In the genomic region with DNA sequence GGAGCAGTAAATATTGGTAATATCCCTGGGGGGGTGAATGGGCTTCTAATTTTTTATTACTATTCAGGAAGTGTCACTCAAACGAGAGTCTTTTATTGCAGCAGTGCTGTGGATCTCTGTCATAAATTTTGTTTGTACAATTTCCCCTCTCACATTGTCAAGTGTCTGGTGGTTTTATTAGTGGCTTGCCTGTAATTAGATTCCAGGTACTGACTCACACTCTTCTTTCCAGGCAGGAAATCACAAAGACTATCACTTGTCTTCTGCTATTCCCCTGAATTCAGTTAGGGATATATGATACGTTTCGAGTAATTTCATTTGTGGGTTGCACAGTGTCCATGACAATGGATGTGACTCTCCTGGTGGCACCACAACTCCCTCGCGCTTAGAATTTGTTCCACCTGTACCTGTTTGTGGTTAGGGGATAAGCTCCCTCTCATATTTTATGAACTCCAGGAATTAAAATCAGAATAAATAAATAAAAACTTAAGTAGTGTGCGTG, we compare ENCODE assay signal across 15 mouse cellular contexts.
"Had no signal": no experiment of that assay in that cellular context is flagged by ENCODE, and none has a peak within 500 bp of the region (broad histone marks: within the 10 kb centered on the region; RNA-seq: fewer than 3 reads in every experiment).

No protein-coding gene starts in this region.

- H3K4me1 ChIP-seq: lung, embryonic 15.5 days; megakaryocyte, embryonic 14.5 days; midbrain, embryonic 13.5 days; midbrain, embryonic 15.5 days; neural tube, embryonic 12.5 days had no signal

- H3K9ac ChIP-seq: lung, embryonic 15.5 days; midbrain, embryonic 13.5 days; midbrain, embryonic 15.5 days; neural tube, embryonic 12.5 days had no signal

- H3K27ac ChIP-seq: lung, embryonic 15.5 days; macrophage; midbrain, embryonic 13.5 days; midbrain, embryonic 15.5 days; neural tube, embryonic 12.5 days had no signal

- H3K36me3 ChIP-seq: lung, embryonic 15.5 days; midbrain, embryonic 13.5 days; midbrain, embryonic 15.5 days; neural tube, embryonic 12.5 days had no signal

- H3K27me3 ChIP-seq: lung, embryonic 15.5 days; megakaryocyte, embryonic 14.5 days; midbrain, embryonic 13.5 days; midbrain, embryonic 15.5 days; neural tube, embryonic 12.5 days had no signal

- H3K4me3 ChIP-seq: lung, embryonic 15.5 days; megakaryocyte, embryonic 14.5 days; midbrain, embryonic 13.5 days; midbrain, embryonic 15.5 days; neural tube, embryonic 12.5 days had no signal

- DNase-seq: lung, adult 2 months; lung, postnatal 14 days; lung, postnatal 36 days; right cerebral cortex, postnatal 14 days; thymus, adult 18-20 months; thymus, postnatal 14 days; thymus, postnatal 36 days had no signal

- ATAC-seq: lung, postnatal 0 days; midbrain, embryonic 13.5 days; midbrain, embryonic 15.5 days had no signal

- H3K4me2 ChIP-seq: lung, embryonic 15.5 days; midbrain, embryonic 11.5 days; midbrain, embryonic 13.5 days; midbrain, embryonic 15.5 days; neural tube, embryonic 12.5 days had no signal

- H3K9me3 ChIP-seq: lung, embryonic 15.5 days; megakaryocyte, embryonic 14.5 days; midbrain, embryonic 13.5 days; midbrain, embryonic 15.5 days; neural tube, embryonic 12.5 days had no signal
